Mouse (Mus musculus) layer of hippocampus, postnatal 14 days (tissue): ENCODE measurements around the gene Cbarp. TPM values are rescaled to one million over a fixed set of nuclear protein-coding genes. Genes with fewer than 3 reads are reported as not detected.

ENCODE experiments used
- DNase-seq, 2 experiments: peaks; one replicate each; pipeline ENCODE4 v3.0.0; 2021 to 2022; ENCODE audit warnings: low spot score in 2 of 2, mixed read lengths in 1 of 2
- total RNA-seq, 2 experiments: library from RNA; stranded (reverse); gene quantifications; 2 replicates each; pipeline ENCODE4 v1.2.3; 2021

Cbarp gene
- total RNA-seq, 2 experiments from 2014 or later: 401 to 436 TPM

- DNase-seq: peak in 1 of 2 experiments; percentile 79
Observed at GRCm38 (mm10) chr10:80144864-80145838, 4.5 kb upstream of the Cbarp start.

DNA sequence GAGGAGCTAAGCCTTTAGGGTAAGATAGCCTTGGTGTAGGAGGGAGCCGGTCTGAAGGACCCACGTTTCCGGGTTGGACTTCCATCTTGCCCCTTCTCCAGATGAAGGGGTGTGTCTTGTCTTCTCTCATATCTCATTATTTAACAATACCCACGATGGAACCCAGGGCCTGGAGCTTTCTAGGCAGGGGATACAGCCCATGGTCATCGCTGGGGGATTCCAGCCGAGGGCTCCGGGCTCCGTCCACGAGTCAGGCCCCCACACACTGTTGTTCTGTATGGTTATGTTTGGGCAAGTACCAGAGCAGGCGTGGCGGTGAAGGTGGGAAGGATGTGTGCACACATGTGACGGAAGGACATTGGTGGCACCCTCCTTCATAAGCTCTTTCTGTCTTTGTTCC, 3.5 kb upstream of the Cbarp start:
- DNase-seq: peak in 1 of 2 experiments; percentile 10

DNA sequence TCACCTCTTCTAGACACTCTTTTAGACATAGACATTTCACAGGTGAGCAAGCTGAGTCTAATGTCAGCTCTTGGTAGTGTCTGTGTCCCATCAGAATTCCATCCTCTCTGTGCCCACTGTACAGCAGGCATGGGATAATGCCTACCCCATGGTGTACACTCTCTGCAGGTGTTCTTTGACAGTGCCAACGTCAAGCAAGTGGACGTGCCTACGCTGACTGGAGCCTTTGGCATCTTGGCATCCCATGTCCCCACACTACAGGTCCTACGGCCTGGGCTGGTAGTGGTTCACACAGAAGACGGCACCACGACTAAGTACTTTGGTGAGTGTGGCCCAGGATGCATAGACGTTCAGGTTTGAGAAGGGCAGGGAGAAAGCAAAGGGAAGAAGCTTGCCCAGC, 3.0 kb upstream of the Cbarp start:
- no peak for DNase-seq

- no peak for DNase-seq
Observed at GRCm38 (mm10) chr10:80142530-80142925, 1.9 kb upstream of the Cbarp start.

- DNase-seq: peak; percentile 83 to 97
Observed at GRCm38 (mm10) chr10:80141786-80142529, 1.3 kb upstream of the Cbarp start.

GRCm38 (mm10) chr10:80141243-80141642, 608 bp upstream of the Cbarp start:
- peak; percentile 92 to 96 for DNase-seq

DNA sequence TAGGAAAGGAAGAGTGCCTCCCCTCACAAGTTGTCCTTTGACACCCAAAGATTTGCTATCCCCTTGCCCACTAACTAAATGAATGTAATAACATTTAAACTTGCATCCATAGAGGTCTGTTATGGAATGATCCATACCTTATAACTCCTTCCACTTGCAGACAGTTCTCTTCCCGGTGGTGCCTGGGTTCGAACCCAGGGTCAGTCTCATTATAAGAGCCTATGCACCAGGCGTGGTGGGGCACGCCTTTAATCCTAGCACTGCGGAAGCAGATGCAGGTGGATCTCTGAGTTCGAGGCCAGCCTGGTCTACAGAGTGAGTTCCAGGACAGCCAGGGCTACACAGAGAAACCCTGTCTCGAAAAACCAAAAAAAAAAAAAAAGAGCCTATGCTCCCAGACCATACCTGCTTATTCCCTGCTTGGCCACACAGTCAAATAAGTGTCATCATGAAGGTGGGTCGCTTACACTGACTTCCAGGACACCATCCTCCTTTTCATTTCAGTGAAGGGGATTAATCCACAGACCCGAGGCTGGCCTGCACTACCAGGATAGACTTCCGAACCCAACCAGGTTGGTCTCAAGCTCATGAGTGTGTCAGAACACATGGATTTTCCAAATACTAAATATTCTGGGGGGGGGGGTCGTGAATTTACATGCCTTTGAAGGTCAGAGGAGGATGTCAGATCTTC, 515 bp downstream of the Cbarp start:
- no peak for DNase-seq

DNA sequence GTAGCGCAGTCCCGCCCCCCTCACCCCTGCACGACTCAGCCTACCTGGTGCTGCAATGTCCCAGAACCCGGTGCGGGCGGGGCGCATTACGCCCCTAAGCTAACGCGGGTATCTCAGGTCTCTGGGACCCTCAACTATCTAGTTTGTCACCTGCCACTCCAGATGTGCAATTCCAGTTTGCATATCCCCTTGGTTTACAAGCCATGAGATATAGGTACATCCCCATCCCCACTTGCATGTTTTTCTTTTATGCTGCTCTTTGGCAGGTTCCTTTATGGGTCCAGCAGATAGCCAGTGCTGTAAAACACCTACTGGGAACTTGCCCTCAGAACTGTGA, 1.2 kb downstream of the Cbarp start:
- no peak for DNase-seq

DNA sequence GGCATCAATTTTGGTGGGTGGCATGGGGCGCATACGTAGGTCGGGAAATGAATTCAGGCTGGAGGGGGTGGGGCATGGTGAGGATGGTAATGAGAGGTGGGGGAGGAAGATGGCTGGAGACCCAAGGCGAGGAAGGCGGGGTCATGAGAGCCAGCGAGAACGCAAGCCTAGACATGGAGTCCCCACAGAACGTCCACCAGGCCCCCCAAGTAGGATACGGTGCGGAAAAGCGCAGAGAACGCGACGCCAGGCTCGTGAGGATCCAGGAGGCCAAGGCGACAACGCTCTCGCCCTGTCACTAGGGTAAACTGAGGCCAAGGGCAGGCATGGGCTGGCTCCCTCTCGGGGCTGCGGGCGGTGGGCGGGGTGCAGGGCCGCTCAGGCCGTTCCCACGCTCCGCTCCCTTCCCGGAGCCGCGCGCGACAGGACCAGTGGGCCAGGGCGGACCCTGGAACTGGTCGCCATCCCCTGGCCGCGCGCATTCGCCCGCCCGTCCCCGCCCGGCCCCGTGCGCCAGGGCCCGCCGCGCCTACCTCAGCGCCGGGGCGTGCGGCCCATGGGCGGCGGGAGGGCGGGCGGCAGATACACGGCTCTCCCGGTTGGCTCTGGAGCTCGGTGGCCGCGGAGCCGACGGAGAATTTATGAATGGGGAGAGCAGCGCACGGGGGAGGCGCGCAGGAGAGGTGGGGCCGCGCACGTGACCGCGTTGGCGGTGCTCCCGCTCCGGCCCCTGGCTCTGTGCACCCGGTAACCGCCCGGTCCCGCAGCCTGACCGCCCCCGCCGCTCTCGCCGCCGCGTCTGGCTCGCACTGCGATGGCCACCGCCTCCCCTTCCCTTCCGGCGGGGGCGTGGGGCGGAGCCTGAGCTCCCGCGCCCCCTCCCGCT, 1.8 kb downstream of the Cbarp start, which contains the start of gene Atp5d:
Gene Atp5d (plus strand): TSS at position 80 of the 886 bp plus-strand sequence.
- DNase-seq: peak in 1 of 2 experiments; percentile 53

DNA sequence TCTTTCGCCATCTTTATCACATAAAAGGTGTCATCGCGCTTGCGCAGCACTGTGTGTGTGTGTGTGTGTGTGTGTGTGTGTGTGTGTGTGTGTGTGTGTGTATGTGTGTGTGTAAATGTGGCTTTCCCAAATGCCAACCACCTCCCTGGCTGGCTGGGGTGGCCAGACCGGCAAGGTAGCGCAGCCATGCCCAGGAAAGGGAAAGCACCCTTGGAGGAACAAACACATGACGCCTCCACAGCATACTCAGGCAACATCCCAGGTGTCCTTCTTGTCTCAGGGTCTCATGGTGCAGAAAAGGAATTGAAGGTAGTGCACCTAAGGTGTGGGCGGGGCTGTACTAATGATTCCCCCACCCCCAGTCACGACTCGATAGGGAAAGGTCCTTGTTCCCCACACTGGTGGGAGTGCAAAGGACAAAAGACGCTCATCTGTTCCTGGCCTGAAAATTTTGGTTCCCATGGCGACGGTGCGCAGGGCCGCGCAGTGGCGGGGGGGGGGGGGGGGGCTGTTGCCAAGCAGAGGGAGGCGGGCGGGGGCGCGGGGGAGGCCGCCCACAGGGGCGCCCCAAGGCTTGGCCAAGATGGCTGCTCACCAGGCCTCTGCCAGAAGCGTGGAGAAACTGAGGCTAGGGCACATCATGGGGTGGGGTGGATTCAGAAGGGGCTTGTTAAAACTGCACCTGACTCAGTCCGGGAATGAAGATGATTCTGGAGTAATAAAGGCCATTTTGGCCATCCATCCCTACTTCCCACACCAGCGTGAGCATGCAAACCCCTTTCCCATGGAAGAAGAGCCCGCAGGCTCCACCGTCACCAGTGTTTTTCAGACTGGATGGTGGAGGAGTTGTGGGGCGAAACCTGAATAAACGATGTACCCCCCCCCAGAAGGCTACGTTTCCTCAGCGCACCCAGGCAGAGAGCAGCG, 2.7 kb downstream of the Cbarp start:
- peak in 1 of 2 experiments; percentile 60 for DNase-seq

- peak in 1 of 2 experiments; percentile 46 for DNase-seq
Observed at GRCm38 (mm10) chr10:80136952-80137625, 3.5 kb downstream of the Cbarp start.

DNA sequence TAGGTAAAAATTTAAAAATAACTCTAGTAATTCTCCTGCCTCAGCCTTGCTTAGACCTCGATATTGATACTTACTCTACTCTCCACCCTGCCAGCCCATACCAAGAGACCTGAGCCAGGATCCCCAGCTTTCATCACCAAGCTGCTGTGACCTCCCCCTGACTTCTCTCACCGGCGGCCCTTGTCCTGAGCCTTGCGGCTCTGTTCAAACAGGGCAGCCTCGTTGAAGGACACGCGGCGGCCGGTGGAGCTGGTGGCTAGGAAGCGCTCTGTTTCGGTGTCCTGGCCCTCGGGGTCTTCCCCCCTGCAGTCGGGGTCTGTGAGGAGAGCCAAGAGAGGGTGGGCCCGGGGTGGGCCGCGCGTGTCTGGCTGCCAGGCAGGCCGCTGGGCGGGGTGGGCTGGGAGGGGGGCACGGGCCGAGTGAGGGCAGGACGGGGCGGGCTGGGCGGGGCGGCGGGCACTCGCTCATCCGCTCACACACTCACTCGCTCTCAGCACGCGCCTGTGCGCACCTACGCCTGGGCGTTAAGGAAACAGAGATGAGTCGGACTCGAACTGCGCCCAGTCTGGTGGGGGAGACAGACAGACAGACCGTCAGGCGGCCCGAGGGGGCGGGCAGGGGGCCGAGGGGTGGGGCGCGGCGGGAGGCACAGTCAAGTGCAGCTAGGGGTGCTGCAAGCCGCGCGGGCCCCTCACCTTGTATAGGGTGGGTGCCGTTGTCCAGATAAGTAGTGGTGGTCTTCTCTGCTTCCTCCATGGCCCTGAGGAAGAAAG, 4.3 kb downstream of the Cbarp start:
- DNase-seq: no peak

- no peak for DNase-seq
Observed at GRCm38 (mm10) chr10:80135641-80136040, 5.0 kb downstream of the Cbarp start.

- DNase-seq: no peak
Observed at GRCm38 (mm10) chr10:80135161-80135560, 5.5 kb downstream of the Cbarp start.

GRCm38 (mm10) chr10:80134421-80134820, 6.2 kb downstream of the Cbarp start:
- no peak for DNase-seq

GRCm38 (mm10) chr10:80133226-80133849, 7.3 kb downstream of the Cbarp start:
- no peak for DNase-seq

DNA sequence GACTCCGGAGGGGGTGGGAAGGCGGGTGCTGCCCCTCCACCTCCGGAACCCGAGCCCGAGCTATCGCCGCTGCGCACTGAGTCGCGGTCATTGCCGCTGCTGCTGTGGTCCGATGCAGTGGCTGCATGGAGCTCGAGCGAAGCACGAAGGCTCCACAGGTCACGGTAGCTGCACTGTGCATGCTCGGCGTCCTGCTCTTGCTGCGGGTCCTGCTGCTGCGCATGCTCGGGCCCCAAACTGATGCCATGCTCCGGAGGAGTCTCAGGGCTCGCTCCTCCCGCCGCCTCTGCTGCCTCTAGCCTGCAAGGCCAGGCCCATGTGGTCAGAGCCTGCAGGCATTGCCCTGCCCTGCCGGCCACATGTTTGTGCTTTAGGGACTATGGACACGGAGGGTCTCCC, 8.7 kb downstream of the Cbarp start:
- DNase-seq: peak in 1 of 2 experiments; percentile 47
